13 mouse cellular contexts compared by ENCODE assay signal in genomic region chr1:39895506-39895905, GRCm38 (mm10). TPM values are rescaled to one million over a fixed set of nuclear protein-coding genes. Genes with fewer than 3 reads are reported as not detected.
DNase-seq lines count a peak whose midpoint lies in the region; ATAC-seq and TF ChIP-seq lines count a peak whose summit lies in the region.
"Had no signal": no experiment of that assay in that cellular context is flagged by ENCODE, and none has a peak within 500 bp of the region (broad histone marks: within the 10 kb centered on the region; RNA-seq: fewer than 3 reads in every experiment).

No protein-coding gene starts in this region.

- no peak for ATAC-seq in lung, postnatal 0 days
- peak; percentile 25; the same call in 1 of the 2 replicates for ATAC-seq in G1E (ENCODE audit: extremely low read depth, insufficient number of reproducible peaks, low FRiP score, poor library complexity, severe bottlenecking)
- peak; percentile 66 for ATAC-seq in megakaryocyte, adult 5-6 weeks (ENCODE audit: poor library complexity, severe bottlenecking)

- H3K9me3 ChIP-seq in lung, postnatal 0 days (ENCODE audit: low read length), result no peaks in the 10 kb centered on the region
- H3K9me3 ChIP-seq in G1E (replicated peaks), result peaks cover 15% of the 10 kb centered on the region
- H3K9me3 ChIP-seq: hindbrain, embryonic 10.5 days; liver, embryonic 13.5 days had no signal

- no peak overlapping the region for H3K4me2 ChIP-seq in lung, postnatal 0 days (replicated peaks; ENCODE audit: low read depth, low read length)
- H3K4me2 ChIP-seq: liver, embryonic 13.5 days had no signal

- no peaks in the 10 kb centered on the region for H3K27me3 ChIP-seq in lung, postnatal 0 days (replicated peaks; ENCODE audit: insufficient read depth, low read length)
- no peaks in the 10 kb centered on the region for H3K27me3 ChIP-seq in G1E (ENCODE audit: insufficient read depth, low read length)

- H3K9ac ChIP-seq in lung, postnatal 0 days (replicated peaks; ENCODE audit: low read depth), result no peak overlapping the region
- H3K9ac ChIP-seq: liver, embryonic 13.5 days had no signal

- H3K36me3 ChIP-seq in lung, postnatal 0 days (ENCODE audit: insufficient read depth, low read length), result no peaks in the 10 kb centered on the region
- no peaks in the 10 kb centered on the region for H3K36me3 ChIP-seq in G1E (replicated peaks)
- H3K36me3 ChIP-seq: hindbrain, embryonic 10.5 days; liver, embryonic 13.5 days had no signal

- no peak for TF ChIP-seq EP300 in lung, postnatal 0 days (IDR thresholded peaks at IDR 0.05)

- no peak overlapping the region for H3K4me3 ChIP-seq in lung, postnatal 0 days (ENCODE audit: low read depth, low read length)
- H3K4me3 ChIP-seq in G1E (ENCODE audit: low read depth, low read length), result no peak overlapping the region
- H3K4me3 ChIP-seq: hindbrain, embryonic 10.5 days; liver, embryonic 13.5 days; megakaryocyte, embryonic 14.5 days had no signal

- no peaks in the 10 kb centered on the region for H3K4me1 ChIP-seq in lung, postnatal 0 days (ENCODE audit: insufficient read depth, low read depth, low read length)
- no peaks in the 10 kb centered on the region for H3K4me1 ChIP-seq in G1E (ENCODE audit: insufficient read depth, low read depth, low read length)

- TF ChIP-seq CTCF in lung, postnatal 0 days (IDR thresholded peaks at IDR 0.05), result no peak
- no peak for TF ChIP-seq CTCF in G1E (IDR thresholded peaks at IDR 0.05; ENCODE audit: low read depth, low read length)

- peak; percentile 42 for DNase-seq in lung, postnatal 36 days
- no peak for DNase-seq in lung, postnatal 0 days (ENCODE audit: low spot score)
- DNase-seq in G1E (ENCODE audit: low spot score), result no peak
- DNase-seq in thymus, postnatal 25 days, result peak; percentile 42
- DNase-seq in gastrocnemius, postnatal 4 days (ENCODE audit: low spot score in 2 of 2), result no peak
- DNase-seq in kidney, adult 18-20 months, result no peak
- DNase-seq: cerebellum, adult 11-12 months; embryo, embryonic 11 days; kidney, adult 2 months; liver, embryonic 13.5 days had no signal

- 12% methylated on average over 2 of the region's 2 CpGs for WGBS in lung, postnatal 0 days

- no peak overlapping the region for H3K27ac ChIP-seq in lung, postnatal 0 days (ENCODE audit: low read length)
- H3K27ac ChIP-seq: hindbrain, embryonic 10.5 days; liver, embryonic 13.5 days had no signal

RNA-seq across cellular contexts. Expression of gene Map4k4, which starts 5.2 kb away (rescaled TPM):
- 21.2 and 21.5 TPM in 2 replicates for polyA plus RNA-seq in lung, postnatal 0 days (2015; fragmentation: Nextera tagmentation; extraction: Ambion mirVana)
- total RNA-seq in G1E (2014; fragmentation: Nextera tagmentation) (not detected in 2 replicates), G1E (2017) (0.93 TPM in 2 replicates)
- 0.01 TPM in 1 of 2 replicates, not detected in the other for polyA plus RNA-seq in G1E (2012)
- total RNA-seq in megakaryocyte, adult 5-6 weeks (2015), result 52.1 and 52.3 TPM in 2 replicates
- total RNA-seq in megakaryocyte, adult 5-6 weeks (2017), result 190 and 228 TPM in 2 replicates
- total RNA-seq in gastrocnemius, postnatal 4 days (2021), result 100 to 1,000 TPM; 156 to 168 TPM

Comparison
In these comparisons a context has a peak if more than half of its experiments do, and no peak if none do; other contexts are left out.
1. DNase-seq: peak in lung, postnatal 36 days (single experiment) and thymus, postnatal 25 days (single experiment); none in lung, postnatal 0 days (single experiment), G1E (single experiment), gastrocnemius, postnatal 4 days (0 of 2) and kidney, adult 18-20 months (single experiment).
2. RNA of gene Map4k4, which starts 5.2 kb away (total RNA-seq): 52.1 to 228 TPM in megakaryocyte, adult 5-6 weeks and 156 to 168 TPM in gastrocnemius, postnatal 4 days; 0.93 TPM in G1E; every median in the first group is over 10 times any median in the second.